Mouse (Mus musculus): ENCODE data around the gene Rbfox1.

DNA sequence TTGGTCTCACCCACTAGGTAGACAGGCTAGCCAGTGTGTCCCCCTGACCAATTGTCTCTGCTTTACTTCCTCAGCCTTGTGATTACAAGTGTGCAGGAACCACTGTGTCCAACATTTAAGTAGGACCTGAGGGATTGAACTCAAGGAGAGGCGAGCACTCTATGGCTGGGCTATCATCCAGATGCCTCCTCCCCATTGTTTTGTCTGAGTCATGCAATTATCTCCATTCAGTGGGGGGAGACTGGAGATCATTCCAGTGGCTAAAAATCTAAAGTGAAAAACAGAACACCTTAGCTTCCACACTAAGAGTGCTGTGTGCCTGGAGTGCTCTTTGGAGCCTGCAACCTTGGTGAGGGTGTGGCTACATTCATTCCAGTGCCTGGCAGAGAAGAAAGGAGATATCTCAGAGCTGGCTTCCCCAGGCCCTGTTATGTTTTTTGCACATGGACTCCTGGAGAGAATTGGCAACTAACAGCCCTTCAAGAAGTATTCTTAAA lies 594.0 kb downstream of the Rbfox1 start:
- TF ChIP-seq CTCF (IDR thresholded peaks at IDR 0.05; ENCODE audit: low read depth) (no peak), EP300 (optimal IDR thresholded peaks at IDR 0.05) (no peak)
